Mouse (Mus musculus) embryonic fibroblast, embryonic 13.5 days (primary cell): ENCODE measurements around the gene Klf5.

Source experiments
- CTCF ChIP-seq: IDR thresholded peaks from 2 replicates; pipeline ENCODE4 v1.5.1; 2011; ENCODE audit warnings: mild to moderate bottlenecking, control low read depth, low read length, moderate library complexity, borderline replicate concordance; ENCODE audit not compliant: insufficient read depth
- POLR2A ChIP-seq: IDR thresholded peaks from 2 replicates; pipeline ENCODE4 v1.6.1; 2011; ENCODE audit warnings: low read depth, mild to moderate bottlenecking, control low read depth, low read length, moderate library complexity

GRCm38 (mm10) chr14:99313062-99313461 is 14.6 kb downstream of the Klf5 start:
- TF ChIP-seq CTCF: no peak
- no peak for TF ChIP-seq POLR2A
